Mouse (Mus musculus) heart, adult 2 months (tissue): Measurements from ENCODE around the gene Cltb.

Source experiments
- CTCF ChIP-seq: fragments of 200-600 bp; IDR thresholded peaks from 2 replicates; pipeline ENCODE4 v1.8.1; 2022; ENCODE audit warnings: antibody characterized with exemption, mild to moderate bottlenecking, moderate library complexity
- EP300 ChIP-seq: fragments of 200-500 bp; IDR thresholded peaks from 2 replicates; pipeline ENCODE4 v1.6.1; 2011; ENCODE audit warnings: low read depth, low read length, control low read depth; ENCODE audit not compliant: insufficient read depth
- POLR2A ChIP-seq: fragments of 200-500 bp; IDR thresholded peaks from 2 replicates; pipeline ENCODE4 v1.6.1; 2011; ENCODE audit warnings: mild to moderate bottlenecking, low read depth, low read length, control low read depth; ENCODE audit not compliant: insufficient read depth

DNA sequence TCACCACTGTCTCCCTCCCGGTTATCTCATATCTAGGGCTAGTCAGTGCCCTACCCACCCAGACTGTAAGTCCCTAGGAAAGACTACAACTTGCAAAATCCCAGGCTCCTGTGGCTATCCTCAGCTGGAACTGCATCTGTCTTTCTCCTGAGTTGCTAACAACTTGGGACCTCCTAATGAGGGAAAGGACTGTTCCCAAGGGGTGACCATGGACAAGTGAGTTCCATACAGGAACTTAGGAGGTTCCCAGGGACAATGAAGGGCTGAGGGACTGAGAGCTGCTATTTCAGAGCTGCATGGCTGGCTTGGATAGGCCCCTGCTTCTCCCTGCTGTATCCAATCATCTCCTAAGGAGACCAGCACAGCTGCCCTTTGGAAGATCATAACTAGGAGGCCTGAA is 1.8 kb downstream of the Cltb start:
- TF ChIP-seq CTCF (no peak), POLR2A (no peak), EP300 (no peak)
